Mouse (Mus musculus) left cerebral cortex, postnatal 14 days (tissue): ENCODE measurements at regions not wholly inside any gene's neighbourhood (a gene's known extent, or its start where the extent isn't known, plus 50 kb on each side); places are given as distances from the start of the nearest gene placed in this dataset.

Experiments
- DNase-seq, 2 experiments: peaks; one replicate each; pipeline ENCODE4 v3.0.0; 2021 to 2022; ENCODE audit warnings: low spot score in 2 of 2, mixed read lengths in 1 of 2
- intact Hi-C: fragments of 180-260 bp; cut with DNase I; formaldehyde crosslinking; loops from one replicate; pipeline ENCODE4 v1.15.1; 2025

DNA sequence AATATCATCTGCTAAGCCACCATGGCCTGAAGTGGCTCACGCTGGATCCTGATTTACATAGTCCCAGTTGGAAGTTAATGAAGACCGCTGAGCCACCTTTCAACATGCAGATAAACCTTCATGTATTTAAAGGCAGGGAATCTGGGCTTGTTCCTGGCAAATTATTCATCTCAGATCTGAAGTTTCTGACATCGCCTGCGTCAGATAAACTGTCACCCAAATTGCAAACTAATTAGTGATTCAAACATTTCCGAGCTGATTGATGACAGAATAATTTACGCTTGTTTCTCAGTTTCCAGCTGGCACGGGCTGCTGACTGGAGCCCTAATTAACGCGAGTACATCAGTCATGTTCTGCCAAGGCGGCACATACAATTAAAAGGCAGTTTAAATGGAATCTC, 179.3 kb upstream of the Tle4 start:
- intact Hi-C loops: no loop called here
- DNase-seq: peak; percentile 43 to 46

DNA sequence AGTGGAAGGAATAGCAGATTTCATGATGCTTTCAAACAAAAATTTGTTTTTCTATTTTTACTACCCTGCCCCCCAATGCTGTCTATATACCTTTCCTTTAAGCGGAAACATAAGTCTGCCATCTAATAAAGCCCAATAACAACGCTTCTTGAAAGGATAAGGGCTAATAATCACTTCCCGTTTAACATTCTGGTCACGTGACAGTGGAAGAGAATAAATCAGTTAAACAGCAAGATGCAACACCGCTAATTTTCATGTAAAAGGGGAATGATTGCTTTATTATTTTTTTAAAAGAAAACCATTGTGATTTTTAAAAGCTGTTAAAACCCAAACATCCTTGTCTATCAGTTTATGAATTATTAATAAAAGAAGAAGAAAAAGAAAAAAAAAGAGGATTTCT, 178.9 kb upstream of the Tle4 start:
- DNase-seq: no peak
- intact Hi-C loops: no loop called here

DNA sequence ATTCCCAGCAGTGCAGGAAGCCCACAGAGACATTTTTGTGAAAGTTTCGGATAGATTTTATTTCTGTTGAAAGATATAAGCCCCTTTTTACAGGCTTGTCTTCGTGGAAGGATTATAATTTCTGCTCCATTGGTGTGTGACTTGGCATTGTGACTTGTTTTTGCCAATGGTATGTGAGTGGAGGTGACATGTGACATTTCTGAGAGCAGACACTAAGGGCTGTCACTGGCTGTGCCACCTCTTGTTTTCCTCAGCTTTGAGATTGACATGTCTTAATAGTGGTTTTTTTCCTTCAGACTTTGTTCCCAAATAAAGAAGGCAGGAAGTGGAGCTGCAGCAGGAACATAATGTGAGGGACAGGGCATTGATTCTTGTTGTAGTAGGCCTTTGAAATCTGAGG, 174.9 kb upstream of the Tle4 start:
- no peak for DNase-seq
- intact Hi-C loops: no loop called here

DNA sequence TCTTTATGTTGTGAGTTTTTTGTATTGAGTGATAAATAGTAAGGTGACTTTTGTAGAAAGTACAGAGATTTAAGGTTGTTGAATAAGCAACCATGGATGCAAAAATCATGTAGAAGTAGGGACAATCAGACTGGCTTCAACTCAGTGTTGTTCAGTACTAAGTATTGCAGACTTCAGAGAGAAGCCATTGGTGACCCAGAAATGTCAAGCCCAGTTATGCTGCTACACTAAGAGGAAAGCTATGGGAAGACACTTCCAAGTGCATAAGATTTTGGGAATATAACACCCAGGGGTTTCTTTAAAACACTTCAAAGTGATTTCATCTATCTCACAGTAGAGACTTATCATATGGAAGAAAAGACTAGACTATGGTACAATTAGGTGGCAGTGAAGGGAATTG, 154.8 kb upstream of the Tle4 start:
- no peak for DNase-seq

DNA sequence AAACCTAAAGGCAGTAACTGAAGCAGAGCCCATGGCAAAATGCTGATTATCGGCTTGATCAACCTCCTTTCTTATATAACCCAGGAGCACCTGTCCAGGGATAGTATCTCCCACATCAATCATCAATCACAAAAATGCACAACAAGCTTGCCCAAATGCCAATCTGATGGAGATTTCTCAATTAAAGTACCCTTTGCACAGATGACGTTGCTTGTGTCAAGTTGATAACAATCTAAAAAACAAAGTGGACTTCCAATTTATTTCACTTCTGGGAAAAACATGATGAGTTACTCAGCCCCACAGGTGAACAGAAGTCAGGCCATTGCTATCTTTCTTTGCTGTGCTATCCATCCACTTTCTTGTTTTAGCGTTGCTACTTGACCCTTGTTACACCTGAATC, 144.5 kb upstream of the Tle4 start:
- intact Hi-C loops: no loop called here
- no peak for DNase-seq

More for the DNA sequence above, 154.8 kb upstream of the Tle4 start:
- intact Hi-C loops: no loop called here

DNA sequence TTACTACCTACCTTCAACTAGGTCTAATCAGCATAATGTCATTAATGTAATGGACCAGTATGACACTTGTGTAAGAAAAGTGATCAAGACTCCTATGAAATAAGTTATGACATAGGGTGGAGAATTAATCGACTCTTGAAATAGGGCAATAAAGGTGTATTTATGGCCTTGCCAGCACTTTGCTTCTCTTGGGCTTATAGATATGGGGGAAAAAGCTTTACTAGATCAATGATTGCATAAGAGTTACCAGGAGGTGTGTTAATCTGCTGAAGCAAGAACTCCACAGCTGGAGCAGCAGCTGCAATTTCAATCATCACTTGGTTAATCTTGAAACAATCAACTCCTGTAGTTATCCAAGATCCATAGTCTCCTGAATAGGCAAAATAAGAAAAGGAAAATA, 143.1 kb upstream of the Tle4 start:
- intact Hi-C loops: no loop called here
- DNase-seq: no peak

DNA sequence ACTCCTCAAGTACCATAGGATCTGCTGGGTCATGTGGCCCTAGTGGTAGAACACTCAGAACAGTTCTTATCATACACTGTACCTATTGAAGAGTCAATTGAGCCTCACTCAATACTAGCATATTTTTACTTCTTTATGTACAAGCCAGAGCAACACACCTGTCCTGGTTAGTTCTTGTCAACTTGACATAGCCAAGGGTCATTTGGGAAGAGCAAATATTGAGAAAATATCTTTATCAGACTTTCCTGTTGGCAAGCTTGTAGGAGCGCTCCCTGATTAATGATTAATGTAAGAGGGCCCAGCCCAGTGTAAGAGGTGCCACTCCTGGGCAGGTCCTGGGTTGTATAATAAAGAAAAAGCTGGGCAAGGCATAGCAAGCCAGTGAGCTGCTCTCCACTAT, 142.3 kb upstream of the Tle4 start:
- intact Hi-C loops: no loop called here

DNA sequence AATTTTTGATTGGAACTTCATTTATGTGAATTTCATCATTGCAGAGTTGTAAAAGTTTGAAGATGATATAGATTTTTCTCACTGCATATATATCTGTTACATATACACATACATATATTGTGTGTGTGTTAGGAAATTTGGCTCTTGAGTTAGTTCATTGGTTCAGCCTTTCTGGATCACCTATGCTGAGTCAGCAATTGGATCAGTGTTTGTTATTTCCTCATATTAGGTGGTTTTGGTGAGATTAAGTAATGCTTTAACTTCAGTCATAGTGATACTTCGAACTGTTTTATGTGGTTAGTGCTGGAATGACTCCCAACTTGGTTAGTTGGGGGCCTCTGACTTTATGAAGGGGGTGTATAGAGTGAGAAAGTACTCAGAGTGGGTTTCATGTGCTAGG, 138.7 kb upstream of the Tle4 start:
- intact Hi-C loops: no loop called here
- DNase-seq: no peak

More for the DNA sequence above, 142.3 kb upstream of the Tle4 start:
- no peak for DNase-seq

DNA sequence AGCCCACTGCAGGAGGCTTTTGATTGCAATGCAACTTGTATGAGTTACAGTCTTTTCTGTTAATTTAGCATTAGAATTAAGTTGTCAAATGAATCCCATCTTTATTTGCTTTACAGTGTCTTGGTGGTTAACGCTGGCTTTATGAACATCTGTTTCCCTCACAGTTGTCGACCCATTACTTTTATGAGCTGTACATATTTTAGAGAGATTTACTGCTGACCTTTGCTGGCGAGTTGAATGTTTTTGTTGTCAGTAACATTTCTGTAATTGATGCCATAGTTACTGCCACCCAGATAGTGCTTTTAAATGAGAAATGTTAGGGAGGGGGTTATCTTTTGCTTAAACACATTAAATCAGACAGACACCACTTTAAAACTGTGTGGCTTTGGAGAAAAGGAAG, 127.5 kb upstream of the Tle4 start:
- DNase-seq: no peak
- intact Hi-C loops: no loop called here

DNA sequence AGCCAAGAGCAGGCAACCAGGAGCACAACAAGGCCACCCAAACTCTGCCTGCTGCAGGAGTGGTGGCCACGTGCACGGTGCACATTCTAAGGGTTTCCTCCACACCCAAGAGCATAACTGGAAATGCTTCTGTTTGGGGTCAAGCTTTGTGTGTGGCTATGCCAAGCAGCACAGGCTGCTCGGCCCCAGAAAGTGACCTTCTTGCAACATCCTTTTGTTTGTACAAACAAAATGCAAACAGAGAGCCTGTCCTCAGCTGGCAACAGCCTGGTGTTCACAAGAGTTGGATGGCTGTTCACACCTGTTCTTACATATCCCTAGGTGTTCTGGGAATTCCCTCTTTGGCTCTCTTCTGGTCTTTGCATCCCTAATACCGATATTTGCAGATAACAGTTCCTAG, 126.8 kb upstream of the Tle4 start:
- DNase-seq: no peak
- intact Hi-C loops: no loop called here

DNA sequence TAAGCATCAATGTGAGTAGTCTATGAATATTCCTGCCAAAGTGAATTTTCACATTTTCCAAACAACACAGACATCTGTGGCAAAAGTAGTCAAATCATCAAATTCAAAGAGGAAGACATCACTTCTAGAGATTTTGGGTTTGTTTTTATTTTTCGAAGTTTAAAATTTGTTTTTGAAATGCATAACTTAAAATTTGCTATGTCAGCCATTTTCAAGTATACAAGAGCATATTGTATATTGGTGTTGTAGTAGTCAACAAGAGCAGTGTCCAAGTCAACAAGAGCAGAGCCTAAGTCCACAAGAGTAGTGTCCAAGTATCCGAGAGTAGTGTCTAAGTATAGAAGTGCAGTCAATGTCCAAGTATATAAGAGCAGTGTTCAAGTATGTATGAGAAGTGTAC, 107.9 kb upstream of the Tle4 start:
- no peak for DNase-seq

DNA sequence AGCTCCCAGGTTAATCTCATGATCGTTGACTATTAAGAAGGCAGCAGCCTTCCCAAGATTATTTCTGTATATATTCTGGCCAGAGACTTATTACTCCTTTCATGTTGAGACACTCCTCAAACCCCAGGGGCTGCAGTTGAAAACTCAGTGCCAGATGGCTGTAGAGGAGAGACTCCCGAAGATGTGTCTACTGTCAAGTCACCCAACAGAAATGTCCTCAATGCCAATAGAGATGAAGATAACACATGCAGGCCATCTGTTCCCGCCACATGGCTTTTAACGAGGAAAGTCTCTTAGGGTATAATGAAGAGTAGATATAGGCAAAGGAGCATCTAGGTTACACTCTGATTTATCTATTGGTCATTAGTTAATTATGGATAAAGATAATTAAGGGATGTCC, 103.3 kb upstream of the Tle4 start:
- DNase-seq: no peak
- intact Hi-C loops: no loop called here

More for the DNA sequence above, 107.9 kb upstream of the Tle4 start:
- intact Hi-C loops: no loop called here

DNA sequence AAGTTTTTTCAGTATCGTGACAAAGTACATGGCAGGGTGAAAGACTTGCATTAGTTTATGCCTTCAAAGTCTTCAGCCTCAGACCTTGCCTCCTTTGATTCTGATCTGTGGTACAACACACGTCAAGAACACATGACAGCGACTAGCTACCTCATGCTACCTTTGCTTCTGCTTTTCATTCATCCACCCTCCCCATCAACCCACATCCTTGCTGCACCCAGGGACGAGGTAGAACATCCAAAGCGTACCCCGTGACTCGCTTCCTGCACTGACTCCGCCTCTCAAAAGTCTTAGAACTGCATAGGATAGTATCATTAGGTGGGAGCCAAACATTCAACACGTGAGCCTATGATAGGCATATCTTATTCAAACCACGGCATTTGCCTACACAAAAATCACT, 97.5 kb upstream of the Tle4 start:
- DNase-seq: no peak
- intact Hi-C loops: no loop called here

DNA sequence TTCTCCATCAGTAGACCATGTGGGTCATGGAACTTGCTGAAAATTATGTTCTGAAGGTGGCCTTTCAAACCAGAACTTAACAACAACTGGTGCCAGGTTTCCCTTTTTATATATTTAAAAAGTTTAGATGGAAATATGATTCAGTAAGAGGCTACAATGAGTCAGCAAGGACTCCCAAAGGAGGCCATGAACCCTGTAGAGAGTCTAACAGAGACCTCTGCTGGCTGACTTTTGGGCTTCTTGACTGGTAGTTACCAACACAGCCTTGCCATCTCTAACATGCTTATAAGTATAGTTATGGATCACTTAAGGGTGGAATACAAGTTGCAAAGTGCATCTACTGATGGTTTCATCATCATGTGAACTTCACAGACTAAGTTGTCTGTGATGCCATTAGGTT, 94.3 kb upstream of the Tle4 start:
- DNase-seq: no peak
- intact Hi-C loops: no loop called here

DNA sequence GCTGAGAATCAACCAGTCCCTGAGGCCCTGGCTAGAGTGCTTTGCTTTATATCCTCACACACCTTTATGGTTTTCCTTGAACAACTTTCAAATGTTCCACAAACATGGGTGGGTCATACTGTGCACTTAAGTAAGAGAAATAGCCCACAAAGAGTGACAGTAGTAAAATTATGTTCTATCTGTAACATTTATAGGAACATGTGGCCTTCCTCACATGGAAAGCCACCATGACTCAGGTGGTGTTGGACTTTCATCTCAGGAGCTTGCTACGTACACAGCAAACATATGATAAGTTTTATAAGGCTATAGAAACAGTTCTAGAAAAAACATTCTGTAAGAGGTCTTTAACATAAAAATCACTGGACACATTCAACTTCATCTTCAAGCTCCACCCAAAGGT, 87.8 kb upstream of the Tle4 start:
- intact Hi-C loops: no loop called here
- DNase-seq: no peak

DNA sequence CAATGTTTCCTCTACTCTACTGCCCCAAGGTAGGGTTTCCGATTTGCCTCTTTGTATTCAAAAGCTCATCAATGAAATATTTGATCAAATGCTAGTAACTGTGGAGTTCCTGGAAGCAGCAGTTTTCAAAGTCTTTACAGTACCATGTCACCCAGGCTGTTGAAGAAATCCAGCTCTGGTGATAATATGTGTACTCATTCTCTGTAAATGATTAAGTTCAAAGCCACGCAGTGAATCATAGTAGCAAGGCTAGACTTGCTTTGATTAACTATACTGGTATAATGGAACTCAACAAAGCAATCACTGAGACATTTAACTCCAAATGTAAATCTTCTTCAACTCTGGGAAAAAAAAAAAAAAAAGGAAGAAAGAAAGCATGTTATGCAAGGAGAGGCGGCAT, 86.8 kb upstream of the Tle4 start:
- intact Hi-C loops: no loop called here
- no peak for DNase-seq

DNA sequence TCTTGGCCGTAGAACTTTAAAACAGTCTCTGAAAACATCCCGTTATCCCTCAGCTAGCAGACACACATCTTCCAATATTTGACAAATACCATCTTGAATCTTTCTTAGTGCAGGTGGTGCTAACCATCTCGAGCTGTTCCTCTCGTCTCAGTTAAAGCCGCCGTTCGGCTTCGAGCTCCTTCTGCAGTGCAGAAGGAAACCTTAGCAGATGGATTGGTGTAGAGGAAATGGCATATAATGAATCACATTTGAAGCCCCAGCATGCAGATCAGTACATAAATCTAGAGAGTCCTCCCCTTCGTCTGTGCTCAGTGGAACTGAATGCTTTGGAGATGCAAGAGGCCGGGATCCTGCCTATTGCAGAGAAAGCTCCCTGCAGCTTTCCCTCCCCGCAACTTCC, 83.5 kb upstream of the Tle4 start:
- intact Hi-C loops: no loop called here
- DNase-seq: peak in 1 of 2 experiments; percentile 16

DNA sequence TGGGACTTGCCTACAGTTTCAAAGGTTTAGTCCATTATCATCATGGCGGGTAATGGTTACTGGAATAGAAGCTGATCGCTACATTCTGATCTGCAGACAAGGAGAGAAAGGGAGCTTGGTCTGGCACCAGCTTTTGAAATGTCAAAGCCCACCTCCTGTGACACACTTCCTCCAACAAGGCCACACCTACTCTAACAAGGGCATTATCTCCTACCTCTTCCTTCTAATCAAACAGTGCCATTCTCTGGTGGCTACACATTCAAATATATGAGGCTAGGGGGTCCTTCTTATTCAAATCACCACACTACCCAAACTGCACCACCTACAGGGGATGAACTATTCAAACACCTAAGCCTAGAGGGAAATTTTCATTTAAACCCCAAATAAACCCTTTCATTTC, 81.9 kb upstream of the Tle4 start:
- DNase-seq: no peak
- intact Hi-C loops: no loop called here

DNA sequence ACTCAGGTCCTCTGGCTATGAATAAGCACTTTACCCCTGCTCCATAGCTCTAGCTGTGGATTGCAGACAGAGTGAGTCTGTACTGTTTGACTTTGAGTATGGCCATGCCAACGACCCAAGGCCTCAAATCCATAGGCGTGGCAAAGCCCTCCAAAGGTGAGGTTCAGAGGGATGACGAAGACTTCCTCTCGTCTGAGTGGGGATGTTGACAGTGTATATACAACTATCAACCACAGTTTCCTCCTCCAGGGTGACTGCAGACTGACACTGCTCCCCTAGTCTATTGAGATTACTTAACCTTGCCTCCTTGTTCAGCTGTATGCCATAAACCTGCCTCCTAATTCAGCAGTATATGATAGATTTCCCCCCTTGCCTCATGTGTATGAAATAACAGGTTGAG, 80.7 kb upstream of the Tle4 start:
- DNase-seq: no peak
- intact Hi-C loops: no loop called here

DNA sequence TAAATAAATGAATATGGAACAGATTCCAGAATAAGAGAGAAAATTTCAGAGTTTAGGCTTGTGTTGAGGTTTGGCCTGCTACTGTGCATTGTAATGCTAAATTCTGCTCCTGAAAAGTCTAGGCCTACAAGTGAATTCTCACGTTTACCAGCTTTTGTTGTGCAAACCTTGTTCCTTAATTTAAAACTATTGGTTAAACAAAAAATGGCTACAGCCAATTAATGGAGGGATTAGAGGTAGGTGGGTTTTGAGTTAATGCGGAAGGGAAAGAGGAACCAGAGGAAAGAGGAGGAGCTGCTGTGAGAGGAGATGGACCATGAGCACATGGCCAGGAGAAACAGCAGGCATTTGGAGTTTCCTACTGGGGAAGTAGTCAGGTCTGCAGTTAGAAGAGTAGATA, 79.1 kb upstream of the Tle4 start:
- intact Hi-C loops: no loop called here
- no peak for DNase-seq

DNA sequence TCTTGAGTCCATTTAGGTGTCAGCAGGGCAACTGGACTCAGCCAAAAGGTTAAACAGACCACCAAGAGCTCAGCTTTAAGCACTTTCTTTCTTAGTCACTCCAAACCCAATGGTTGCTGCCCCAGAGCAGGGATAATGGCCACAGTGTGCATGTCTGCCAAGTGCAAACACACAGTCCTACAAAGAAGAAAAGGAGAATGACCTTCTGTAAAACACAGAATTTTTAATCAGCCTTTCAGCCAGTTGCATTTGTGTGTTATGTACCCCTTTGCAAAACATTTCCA, 72.9 kb upstream of the Tle4 start:
- DNase-seq: no peak
- intact Hi-C loops: no loop called here

DNA sequence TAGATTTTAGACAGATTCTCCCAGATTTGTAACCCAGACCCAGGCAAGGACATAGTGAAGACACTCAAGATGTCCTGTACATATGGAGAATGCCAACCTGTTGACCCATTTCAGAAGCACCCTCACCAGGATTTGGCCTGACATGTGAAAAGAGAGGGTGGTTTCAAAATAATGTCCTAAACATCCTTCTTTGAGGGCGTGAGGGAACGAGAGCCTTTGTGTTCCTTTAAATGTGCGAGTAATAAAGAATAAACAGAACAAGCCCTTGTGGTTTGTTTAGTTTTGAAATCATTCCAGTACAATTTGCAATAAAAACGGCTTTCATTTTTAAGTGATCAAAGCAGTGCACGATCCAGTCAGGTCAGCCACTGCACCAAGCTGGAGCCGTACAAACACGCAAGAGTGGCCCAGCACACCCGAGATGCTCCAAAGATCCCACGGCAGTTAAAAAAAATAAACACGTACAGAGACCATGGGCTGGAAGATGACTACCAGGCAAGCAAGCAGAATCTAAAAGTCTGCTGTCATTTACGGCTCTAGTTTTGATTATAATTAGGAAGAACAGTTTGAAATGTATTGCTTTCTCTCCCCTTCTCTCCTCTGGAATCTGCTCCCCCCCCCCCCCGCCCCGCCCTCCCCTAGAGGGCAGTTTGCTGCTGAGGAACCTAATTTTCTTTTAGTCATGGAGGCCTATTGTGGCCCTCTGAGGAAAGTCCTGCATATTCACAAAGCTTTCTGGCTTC, 72.4 kb upstream of the Tle4 start:
- intact Hi-C loops: no loop called here
- DNase-seq: no peak
